Mouse (Mus musculus) CH12.LX (cell line): ENCODE results near the gene Endod1.
A peak's percentile ranks its signal among the peaks of the same experiment; 100 is the strongest.

Experiments
- CHD1 ChIP-seq: IDR thresholded peaks from 2 replicates; pipeline ENCODE4 v1.6.1; 2012; ENCODE audit warnings: low read depth, low read length, improper control_type of control experiment, inconsistent platforms
- CTCF ChIP-seq, 2 experiments: IDR thresholded peaks in 1 of 2; conservative IDR thresholded peaks in 1 of 2; 2 replicates each; pipeline ENCODE4 v1.5.1; 2011 to 2012; ENCODE audit warnings: low read depth in 2 of 2, low read length in 2 of 2, improper control_type of control experiment in 1 of 2, inconsistent platforms in 1 of 2, mild to moderate bottlenecking in 1 of 2, moderate library complexity in 1 of 2
- EP300 ChIP-seq: IDR thresholded peaks from 2 replicates; pipeline ENCODE4 v1.6.1; 2011; ENCODE audit warnings: low read length, improper control_type of control experiment
- MEF2A ChIP-seq: IDR thresholded peaks from 2 replicates; pipeline ENCODE4 v1.6.1; 2014; ENCODE audit warnings: low read depth, mild to moderate bottlenecking, inconsistent platforms, low read length, improper control_type of control experiment, borderline replicate concordance
- NRF1 ChIP-seq: IDR thresholded peaks from 2 replicates; pipeline ENCODE4 v1.6.1; 2014; ENCODE audit warnings: low read depth, mild to moderate bottlenecking, inconsistent platforms, low read length, improper control_type of control experiment, moderate library complexity
- POLR2A ChIP-seq: IDR thresholded peaks from 2 replicates; pipeline ENCODE4 v1.6.1; 2011; ENCODE audit warnings: low read depth, mild to moderate bottlenecking, improper control_type of control experiment, low read length
- SMC3 ChIP-seq: IDR thresholded peaks from 2 replicates; pipeline ENCODE4 v1.6.1; 2011; ENCODE audit warnings: low read depth, low read length, improper control_type of control experiment
- TBP ChIP-seq: conservative IDR thresholded peaks from 2 replicates; pipeline ENCODE4 v1.6.1; 2011; ENCODE audit warnings: low read depth, low read length, improper control_type of control experiment
- ZKSCAN1 ChIP-seq: IDR thresholded peaks from 2 replicates; pipeline ENCODE4 v1.6.1; 2012; ENCODE audit warnings: low read depth, inconsistent platforms, low read length, improper control_type of control experiment, borderline replicate concordance

DNA sequence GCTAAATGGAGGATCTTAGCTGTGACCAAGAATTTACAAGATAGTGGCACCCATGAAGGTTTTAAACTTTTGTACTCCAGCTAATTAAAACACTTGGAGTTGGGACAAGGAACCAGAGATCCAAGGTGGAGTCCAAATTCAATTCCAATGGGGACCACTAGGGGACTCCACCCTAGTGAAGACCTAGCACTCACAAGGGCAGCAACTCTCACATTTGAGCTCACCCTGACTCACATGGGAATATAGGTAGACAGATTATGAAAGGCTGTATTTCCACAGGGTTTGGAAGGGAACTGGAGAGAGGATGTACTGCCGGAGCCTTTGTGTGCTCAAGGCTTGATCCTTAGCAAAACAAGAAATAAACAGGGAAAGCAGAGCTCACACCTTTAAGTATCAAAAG lies 9.0 kb upstream of the Endod1 start:
- no peak for TF ChIP-seq ZKSCAN1
- TF ChIP-seq CTCF (conservative IDR thresholded peaks at IDR 0.05 in 1 of 2, IDR thresholded peaks at IDR 0.05 in 1 of 2; ENCODE audit: low read depth in 2 of 2, low read length in 2 of 2): peak; percentile 69 to 80
- no peak for TF ChIP-seq MEF2A
- TF ChIP-seq EP300: no peak
- TF ChIP-seq SMC3: peak; percentile 38
- TF ChIP-seq CHD1: no peak
- TF ChIP-seq POLR2A: no peak
- no peak for TF ChIP-seq TBP
- TF ChIP-seq NRF1: no peak
